Mouse (Mus musculus) myocyte (in vitro differentiated cells): ENCODE measurements at regions not wholly inside any gene's neighbourhood (a gene's known extent, or its start where the extent isn't known, plus 50 kb on each side); places are given as distances from the start of the nearest gene placed in this dataset.

Experiments used
- H3K27me3 ChIP-seq: one replicate; pipeline ENCODE4 v1.6.1; 2011; ENCODE audit not compliant: control insufficient read depth, insufficient read depth, insufficient read length
- H3K36me3 ChIP-seq: one replicate; pipeline ENCODE4 v1.6.1; 2011; ENCODE audit not compliant: control insufficient read depth, insufficient read depth
- H3K4me2 ChIP-seq: one replicate; pipeline ENCODE4 v1.6.1; 2011; ENCODE audit warnings: low read depth, control low read depth
- H3K4me3 ChIP-seq: one replicate; pipeline ENCODE4 v1.5.1; 2011; ENCODE audit warnings: mild to moderate bottlenecking, control low read depth, moderate library complexity
- H3K79me2 ChIP-seq: one replicate; pipeline ENCODE4 v1.6.1; 2011; ENCODE audit not compliant: control insufficient read depth, insufficient read depth
- H3ac ChIP-seq: one replicate; pipeline ENCODE4 v1.6.1; 2011; ENCODE audit not compliant: control insufficient read depth, insufficient read length
- CEBPB ChIP-seq: IDR thresholded peaks from 2 replicates; pipeline ENCODE4 v1.6.1; 2011; ENCODE audit warnings: mild to moderate bottlenecking, moderate library complexity; ENCODE audit not compliant: poor library complexity, insufficient read depth, severe bottlenecking
- E2F4 ChIP-seq: IDR thresholded peaks from one replicate; pipeline ENCODE4 v1.6.1; 2011; ENCODE audit warnings: mild to moderate bottlenecking, control low read depth, moderate library complexity; ENCODE audit not compliant: insufficient read depth
- MAX ChIP-seq: IDR thresholded peaks from one replicate; pipeline ENCODE4 v1.6.1; 2011; ENCODE audit warnings: low read depth, mild to moderate bottlenecking, control low read depth
- MYOD1 ChIP-seq, 3 experiments: IDR thresholded peaks; one replicate each; pipeline ENCODE4 v1.6.1; 2011; ENCODE audit warnings: control low read depth in 2 of 3, low read depth in 2 of 3, mild to moderate bottlenecking in 2 of 3, moderate library complexity in 1 of 3; ENCODE audit not compliant: insufficient read length in 2 of 3, control insufficient read depth in 1 of 3
- MYOG ChIP-seq, 3 experiments: IDR thresholded peaks; one replicate each; pipeline ENCODE4 v1.6.1; 2011; ENCODE audit warnings: control low read depth in 2 of 3, low read depth in 2 of 3, mild to moderate bottlenecking in 2 of 3; ENCODE audit not compliant: insufficient read length in 2 of 3, control insufficient read depth in 1 of 3, insufficient read depth in 1 of 3
- POLR2A ChIP-seq: IDR thresholded peaks from one replicate; pipeline ENCODE4 v1.6.1; 2011; ENCODE audit warnings: low read depth, mild to moderate bottlenecking, control low read depth, moderate library complexity; ENCODE audit not compliant: insufficient read length
- POLR2AphosphoS2 ChIP-seq: IDR thresholded peaks from one replicate; pipeline ENCODE4 v1.6.1; 2011; ENCODE audit warnings: low read depth, control low read depth; ENCODE audit not compliant: insufficient read length
- REST ChIP-seq: IDR thresholded peaks from one replicate; pipeline ENCODE4 v1.6.1; 2011; ENCODE audit warnings: mild to moderate bottlenecking, control low read depth, moderate library complexity; ENCODE audit not compliant: insufficient read depth, insufficient read length
- SRF ChIP-seq: IDR thresholded peaks from one replicate; pipeline ENCODE4 v1.6.1; 2011; ENCODE audit warnings: low read depth; ENCODE audit not compliant: control insufficient read depth, insufficient read length
- TCF12 ChIP-seq: IDR thresholded peaks from one replicate; pipeline ENCODE4 v1.6.1; 2011; ENCODE audit warnings: mild to moderate bottlenecking, control low read depth; ENCODE audit not compliant: poor library complexity, insufficient read depth, severe bottlenecking
- TCF3 ChIP-seq: IDR thresholded peaks from one replicate; pipeline ENCODE4 v1.6.1; 2011; ENCODE audit warnings: low read depth, control low read depth; ENCODE audit not compliant: insufficient read length
- USF1 ChIP-seq: IDR thresholded peaks from one replicate; pipeline ENCODE4 v1.6.1; 2011; ENCODE audit warnings: low read depth, mild to moderate bottlenecking, control low read depth, moderate library complexity

GRCm38 (mm10) chr16:80272291-80273123 lies 928.0 kb upstream of the Ncam2 start:
- H3K79me2 ChIP-seq: no peaks in the 10 kb centered on the region
- no peaks in the 10 kb centered on the region for H3K36me3 ChIP-seq
- TF ChIP-seq TCF12 (no peak), POLR2AphosphoS2 (no peak), E2F4 (no peak), MAX (no peak), POLR2A (no peak), MYOD1 (IDR thresholded peaks at IDR 0.05; ENCODE audit: control insufficient read depth in 1 of 3, insufficient read length in 2 of 3, low read depth in 2 of 3) (no peak), USF1 (no peak), CEBPB (no peak), SRF (no peak), REST (no peak), TCF3 (no peak), MYOG (IDR thresholded peaks at IDR 0.05; ENCODE audit: control insufficient read depth in 1 of 3, insufficient read depth in 1 of 3, insufficient read length in 2 of 3, low read depth in 2 of 3) (no peak)

More at GRCm38 (mm10) chr16:80272291-80273123, 928.0 kb upstream of the Ncam2 start:
- Histone ChIP-seq H3K4me2 (no peak overlapping the region), H3K27me3 (no peaks in the 10 kb centered on the region), H3ac (no peak overlapping the region), H3K4me3 (no peak overlapping the region)
